Mouse (Mus musculus): ENCODE results near the gene Gm47841. TPM values are rescaled to one million over a fixed set of nuclear protein-coding genes. Genes with fewer than 3 reads are reported as not detected.
A peak's percentile ranks its signal among the peaks of the same experiment; 100 is the strongest.

Gene Gm47841
- polyA plus RNA-seq, 1 experiment from 2014 or later = not detected

- Histone ChIP-seq H3K4me3 (no peak overlapping the region), H3K27ac (no peak overlapping the region), H3K9me3 (replicated peaks) (no peaks in the 10 kb centered on the region), H3K27me3 (peaks cover 42% of the 10 kb centered on the region), H3K4me2 (no peak overlapping the region), H3K9ac (no peak overlapping the region), H3K36me3 (ENCODE audit: poor library complexity, severe bottlenecking) (no peaks in the 10 kb centered on the region), H3K4me1 (peaks cover 27% of the 10 kb centered on the region)
- ATAC-seq = no peak
- WGBS = 84% methylated on average over 7 of the region's 7 CpGs
Observed at GRCm38 (mm10) chr15:101081035-101081548, 33.9 kb upstream of the Gm47841 start.

GRCm38 (mm10) chr15:101080031-101080520 lies 32.9 kb upstream of the Gm47841 start:
- peaks cover 51% of the 10 kb centered on the region for H3K27me3 ChIP-seq

GRCm38 (mm10) chr15:101078731-101079156 lies 31.5 kb upstream of the Gm47841 start:
- Histone ChIP-seq H3K9me3 (replicated peaks) (no peaks in the 10 kb centered on the region), H3K27ac (no peak overlapping the region), H3K36me3 (ENCODE audit: poor library complexity, severe bottlenecking) (no peaks in the 10 kb centered on the region), H3K27me3 (peaks cover 51% of the 10 kb centered on the region), H3K4me2 (peak overlapping the region; percentile 84), H3K9ac (peak overlapping the region; percentile 73), H3K4me3 (peak overlapping the region; percentile 57), H3K4me1 (peaks cover 31% of the 10 kb centered on the region)
- ATAC-seq = peak; percentile 70
- WGBS = under 1% methylated on average over 18 of the region's 30 CpGs

More at GRCm38 (mm10) chr15:101080031-101080520, 32.9 kb upstream of the Gm47841 start:
- H3K9me3 ChIP-seq (replicated peaks) = no peaks in the 10 kb centered on the region
- H3K27ac ChIP-seq = no peak overlapping the region
- no peak overlapping the region for H3K9ac ChIP-seq
- H3K4me3 ChIP-seq = no peak overlapping the region
- H3K4me2 ChIP-seq = no peak overlapping the region
- WGBS = 77% methylated on average over 9 of the region's 9 CpGs
- H3K4me1 ChIP-seq = peaks cover 31% of the 10 kb centered on the region
- no peaks in the 10 kb centered on the region for H3K36me3 ChIP-seq (ENCODE audit: poor library complexity, severe bottlenecking)
- no peak for ATAC-seq

GRCm38 (mm10) chr15:101077813-101078730 lies 30.9 kb upstream of the Gm47841 start, which contains the start of gene Fignl2:
Fignl2 (minus strand) TSS chr15:101078567.
- WGBS = 0% methylated on average over 35 of the region's 96 CpGs
- Histone ChIP-seq H3K36me3 (ENCODE audit: poor library complexity, severe bottlenecking) (no peaks in the 10 kb centered on the region), H3K27ac (peak within 1 kb of the TSS; percentile 21; the same call in 1 of the 2 replicates), H3K4me1 (peaks cover 31% of the 10 kb centered on the region), H3K4me3 (peak within 1 kb of the TSS; percentile 57), H3K4me2 (peak within 1 kb of the TSS; percentile 84), H3K9me3 (replicated peaks) (no peaks in the 10 kb centered on the region), H3K9ac (peak within 1 kb of the TSS; percentile 73), H3K27me3 (peaks cover 51% of the 10 kb centered on the region)
- ATAC-seq = peak; percentile 25

GRCm38 (mm10) chr15:101077001-101077812 lies 30.0 kb upstream of the Gm47841 start:
- Histone ChIP-seq H3K27me3 (peaks cover 51% of the 10 kb centered on the region), H3K9ac (peak overlapping the region; percentile 73), H3K9me3 (replicated peaks) (no peaks in the 10 kb centered on the region), H3K4me2 (peak overlapping the region; percentile 84), H3K4me1 (peaks cover 31% of the 10 kb centered on the region), H3K4me3 (peak overlapping the region; percentile 57), H3K36me3 (ENCODE audit: poor library complexity, severe bottlenecking) (no peaks in the 10 kb centered on the region), H3K27ac (0 out of 2 replicates have a peak overlapping the region, but pooled peaks have one; percentile 14)
- peak; percentile 57; the same call in 1 of the 2 replicates for ATAC-seq
- under 1% methylated on average over 34 of the region's 34 CpGs for WGBS

- Histone ChIP-seq H3K27ac (no peak overlapping the region), H3K27me3 (peaks cover 51% of the 10 kb centered on the region), H3K4me2 (peak overlapping the region; percentile 84), H3K4me1 (peaks cover 31% of the 10 kb centered on the region), H3K4me3 (peak overlapping the region; percentile 57), H3K9me3 (replicated peaks) (no peaks in the 10 kb centered on the region), H3K9ac (peak overlapping the region; percentile 73), H3K36me3 (ENCODE audit: poor library complexity, severe bottlenecking) (no peaks in the 10 kb centered on the region)
- 4% methylated on average over 25 of the region's 26 CpGs for WGBS
- ATAC-seq = peak; percentile 16; the same call in 1 of the 2 replicates
Observed at GRCm38 (mm10) chr15:101076071-101077000, 29.1 kb upstream of the Gm47841 start.

GRCm38 (mm10) chr15:101075656-101076055 lies 28.5 kb upstream of the Gm47841 start:
- no peaks in the 10 kb centered on the region for H3K36me3 ChIP-seq (ENCODE audit: poor library complexity, severe bottlenecking)
- H3K4me3 ChIP-seq = peak overlapping the region; percentile 57; the same call in 1 of the 2 replicates
- H3K9ac ChIP-seq = no peak overlapping the region
- peak overlapping the region; percentile 84 for H3K4me2 ChIP-seq
- H3K27me3 ChIP-seq = peaks cover 49% of the 10 kb centered on the region
- H3K27ac ChIP-seq = no peak overlapping the region
- peaks cover 35% of the 10 kb centered on the region for H3K4me1 ChIP-seq
- ATAC-seq = no peak
- no peaks in the 10 kb centered on the region for H3K9me3 ChIP-seq (replicated peaks)
- WGBS = 29% methylated on average over 5 of the region's 5 CpGs

- H3K4me1 ChIP-seq = peaks cover 39% of the 10 kb centered on the region
- H3K9ac ChIP-seq = no peak overlapping the region
- H3K9me3 ChIP-seq (replicated peaks) = no peaks in the 10 kb centered on the region
- H3K4me2 ChIP-seq = no peak overlapping the region
- no peak for ATAC-seq
- 80% methylated on average over 4 of the region's 4 CpGs for WGBS
- no peaks in the 10 kb centered on the region for H3K36me3 ChIP-seq (ENCODE audit: poor library complexity, severe bottlenecking)
- H3K27ac ChIP-seq = no peak overlapping the region
- H3K27me3 ChIP-seq = peaks cover 46% of the 10 kb centered on the region
- no peak overlapping the region for H3K4me3 ChIP-seq
Observed at GRCm38 (mm10) chr15:101075150-101075549, 28.0 kb upstream of the Gm47841 start.

GRCm38 (mm10) chr15:101074067-101074466 lies 26.9 kb upstream of the Gm47841 start:
- peaks cover 36% of the 10 kb centered on the region for H3K27me3 ChIP-seq
- H3K27ac ChIP-seq = no peak overlapping the region
- WGBS = 82% methylated on average over 5 of the region's 5 CpGs
- H3K9me3 ChIP-seq (replicated peaks) = no peaks in the 10 kb centered on the region
- H3K4me2 ChIP-seq = no peak overlapping the region
- no peaks in the 10 kb centered on the region for H3K36me3 ChIP-seq (ENCODE audit: poor library complexity, severe bottlenecking)
- H3K4me3 ChIP-seq = no peak overlapping the region
- H3K9ac ChIP-seq = no peak overlapping the region
- H3K4me1 ChIP-seq = peaks cover 47% of the 10 kb centered on the region
- ATAC-seq = no peak

- peaks cover 28% of the 10 kb centered on the region for H3K27me3 ChIP-seq
- H3K36me3 ChIP-seq (ENCODE audit: poor library complexity, severe bottlenecking) = no peaks in the 10 kb centered on the region
- WGBS = 74% methylated on average over 2 of the region's 2 CpGs
- no peak overlapping the region for H3K4me2 ChIP-seq
- peaks cover 43% of the 10 kb centered on the region for H3K4me1 ChIP-seq
- H3K9ac ChIP-seq = no peak overlapping the region
- H3K4me3 ChIP-seq = no peak overlapping the region
- H3K9me3 ChIP-seq (replicated peaks) = no peaks in the 10 kb centered on the region
- no peak overlapping the region for H3K27ac ChIP-seq
- ATAC-seq = no peak
Observed at GRCm38 (mm10) chr15:101072736-101073135, 25.5 kb upstream of the Gm47841 start.

- H3K36me3 ChIP-seq (ENCODE audit: poor library complexity, severe bottlenecking) = no peaks in the 10 kb centered on the region
- H3K27ac ChIP-seq = no peak overlapping the region
- H3K4me1 ChIP-seq = peaks cover 42% of the 10 kb centered on the region
- ATAC-seq = no peak
- H3K4me2 ChIP-seq = no peak overlapping the region
- no peak overlapping the region for H3K4me3 ChIP-seq
- peak overlapping the region; percentile 23; the same call in 1 of the 2 replicates for H3K9ac ChIP-seq
- peaks cover 11% of the 10 kb centered on the region for H3K27me3 ChIP-seq
- 35% methylated on average over 5 of the region's 5 CpGs for WGBS
- H3K9me3 ChIP-seq (replicated peaks) = no peaks in the 10 kb centered on the region
Observed at GRCm38 (mm10) chr15:101070762-101071161, 23.6 kb upstream of the Gm47841 start.

All from forebrain, embryonic 13.5 days (tissue).